Mouse (Mus musculus): Measurements from ENCODE around the gene Gm4131. TPM values are rescaled to one million over a fixed set of nuclear protein-coding genes. Genes with fewer than 3 reads are reported as not detected.
A peak's percentile ranks its signal among the peaks of the same experiment; 100 is the strongest.

Gm4131 gene
- polyA plus RNA-seq, 1 experiment = not detected

DNA sequence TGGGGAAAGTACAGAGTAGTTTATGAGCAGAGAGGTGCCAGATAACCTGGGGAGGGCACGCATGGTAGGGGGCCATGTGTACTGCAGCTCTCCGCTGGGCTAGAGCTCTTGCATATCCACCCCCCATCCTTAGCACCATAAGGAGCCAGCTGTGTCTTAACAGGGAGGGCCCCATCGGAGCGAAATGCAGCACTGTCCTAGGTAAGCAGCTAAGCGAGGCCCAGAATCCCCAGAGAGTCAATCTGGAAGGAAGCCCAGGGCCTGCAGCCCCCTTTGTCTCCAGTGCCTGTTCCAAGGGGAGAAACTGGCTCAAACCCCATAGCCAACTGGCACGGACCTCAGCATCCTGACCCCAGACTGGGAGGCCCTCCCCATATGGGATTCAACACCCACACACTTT, 87.3 kb downstream of the Gm4131 start:
- 36% methylated on average over 6 of the region's 6 CpGs for WGBS
- no peak for DNase-seq
- TF ChIP-seq POLR2A (IDR thresholded peaks at IDR 0.05; ENCODE audit: borderline replicate concordance, extremely low read depth, low read depth, low read length) = no peak
- no peak for TF ChIP-seq CTCF (IDR thresholded peaks at IDR 0.05; ENCODE audit: insufficient read depth, low read length)
- Histone ChIP-seq H3K4me3 (replicated peaks; ENCODE audit: extremely low read depth, low read depth, low read length) (no peak overlapping the region), H3K4me1 (ENCODE audit: control insufficient read depth, insufficient read depth, low read length) (no peaks in the 10 kb centered on the region)

GRCm38 (mm10) chr14:62474481-62474880, 92.2 kb downstream of the Gm4131 start:
- WGBS = 71% methylated on average over 1 of the region's 1 CpGs
- H3K4me3 ChIP-seq (replicated peaks; ENCODE audit: extremely low read depth, low read depth, low read length) = no peak overlapping the region
- TF ChIP-seq CTCF (IDR thresholded peaks at IDR 0.05; ENCODE audit: insufficient read depth, low read length) (no peak), POLR2A (IDR thresholded peaks at IDR 0.05; ENCODE audit: borderline replicate concordance, extremely low read depth, low read depth, low read length) (no peak)
- H3K4me1 ChIP-seq (ENCODE audit: control insufficient read depth, insufficient read depth, low read length) = no peaks in the 10 kb centered on the region
- DNase-seq = no peak

GRCm38 (mm10) chr14:62472061-62472460, 94.7 kb downstream of the Gm4131 start:
- TF ChIP-seq POLR2A (IDR thresholded peaks at IDR 0.05; ENCODE audit: borderline replicate concordance, extremely low read depth, low read depth, low read length) (no peak), CTCF (IDR thresholded peaks at IDR 0.05; ENCODE audit: insufficient read depth, low read length) (no peak)
- Histone ChIP-seq H3K4me1 (ENCODE audit: control insufficient read depth, insufficient read depth, low read length) (no peaks in the 10 kb centered on the region), H3K4me3 (replicated peaks; ENCODE audit: extremely low read depth, low read depth, low read length) (no peak overlapping the region)
- DNase-seq = no peak
- WGBS = 72% methylated on average over 2 of the region's 2 CpGs

- WGBS = 88% methylated on average over 5 of the region's 5 CpGs
- DNase-seq = no peak
- Histone ChIP-seq H3K4me3 (replicated peaks; ENCODE audit: extremely low read depth, low read depth, low read length) (no peak overlapping the region), H3K4me1 (ENCODE audit: control insufficient read depth, insufficient read depth, low read length) (no peaks in the 10 kb centered on the region)
- TF ChIP-seq POLR2A (IDR thresholded peaks at IDR 0.05; ENCODE audit: borderline replicate concordance, extremely low read depth, low read depth, low read length) (no peak), CTCF (IDR thresholded peaks at IDR 0.05; ENCODE audit: insufficient read depth, low read length) (no peak)
Measured at GRCm38 (mm10) chr14:62468753-62469125, 98.0 kb downstream of the Gm4131 start.

GRCm38 (mm10) chr14:62468119-62468752, 98.5 kb downstream of the Gm4131 start:
- 69% methylated on average over 6 of the region's 6 CpGs for WGBS

DNA sequence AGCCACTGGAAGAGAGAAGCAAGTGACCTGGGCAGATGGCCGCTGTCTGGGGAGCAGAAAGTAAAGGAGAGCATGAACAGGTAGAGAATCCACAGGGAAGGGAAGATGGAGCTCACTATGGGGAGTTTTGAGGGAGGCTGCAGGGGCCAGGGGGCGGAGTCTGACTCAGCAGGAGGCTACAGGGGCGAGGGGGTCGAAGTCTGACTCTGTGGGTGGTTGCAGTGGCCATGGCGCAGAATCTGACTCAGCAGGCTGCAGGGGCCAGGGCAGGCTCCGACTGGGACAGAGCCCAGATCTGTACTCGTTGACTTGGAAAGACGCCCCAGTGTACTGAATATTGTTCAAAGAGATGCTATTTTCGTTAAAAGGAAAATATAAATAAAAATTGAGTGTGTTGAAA, 101.8 kb downstream of the Gm4131 start:
- no peak for TF ChIP-seq POLR2A (IDR thresholded peaks at IDR 0.05; ENCODE audit: borderline replicate concordance, extremely low read depth, low read depth, low read length)
- no peak for TF ChIP-seq CTCF (IDR thresholded peaks at IDR 0.05; ENCODE audit: insufficient read depth, low read length)
- H3K4me1 ChIP-seq (ENCODE audit: control insufficient read depth, insufficient read depth, low read length) = no peaks in the 10 kb centered on the region

More at GRCm38 (mm10) chr14:62468119-62468752, 98.5 kb downstream of the Gm4131 start:
- DNase-seq = no peak
- no peak overlapping the region for H3K4me3 ChIP-seq (replicated peaks; ENCODE audit: extremely low read depth, low read depth, low read length)
- H3K4me1 ChIP-seq (ENCODE audit: control insufficient read depth, insufficient read depth, low read length) = no peaks in the 10 kb centered on the region
- no peak for TF ChIP-seq CTCF (IDR thresholded peaks at IDR 0.05; ENCODE audit: insufficient read depth, low read length)

DNA sequence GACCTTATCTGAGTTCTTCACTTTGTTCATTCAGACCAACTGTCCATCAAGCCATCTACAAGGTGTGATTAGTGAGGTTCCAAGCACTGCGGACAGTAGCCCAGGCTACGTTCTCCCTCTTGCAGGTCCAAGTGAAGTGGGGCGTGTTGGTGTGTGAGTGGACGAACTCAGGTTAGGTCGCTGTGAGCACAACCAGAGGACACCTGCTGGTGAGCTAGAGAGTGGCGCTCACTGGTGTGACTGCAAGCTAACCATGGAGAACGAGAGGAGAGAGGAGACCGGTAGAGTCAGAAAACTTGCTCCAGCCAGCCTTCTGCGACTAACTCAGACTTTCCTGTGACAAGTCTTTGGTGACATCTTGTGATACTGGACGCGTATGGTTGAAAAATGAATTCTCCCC, 107.2 kb downstream of the Gm4131 start:
- DNase-seq = no peak
- WGBS = 57% methylated on average over 11 of the region's 11 CpGs
- no peaks in the 10 kb centered on the region for H3K4me1 ChIP-seq (ENCODE audit: control insufficient read depth, insufficient read depth, low read length)
- no peak for TF ChIP-seq POLR2A (IDR thresholded peaks at IDR 0.05; ENCODE audit: borderline replicate concordance, extremely low read depth, low read depth, low read length)
- no peak for TF ChIP-seq CTCF (IDR thresholded peaks at IDR 0.05; ENCODE audit: insufficient read depth, low read length)
- H3K4me3 ChIP-seq (replicated peaks; ENCODE audit: extremely low read depth, low read depth, low read length) = no peak overlapping the region

More for the DNA sequence above, 101.8 kb downstream of the Gm4131 start:
- no peak overlapping the region for H3K4me3 ChIP-seq (replicated peaks; ENCODE audit: extremely low read depth, low read depth, low read length)
- DNase-seq = no peak
- 32% methylated on average over 9 of the region's 9 CpGs for WGBS

DNA sequence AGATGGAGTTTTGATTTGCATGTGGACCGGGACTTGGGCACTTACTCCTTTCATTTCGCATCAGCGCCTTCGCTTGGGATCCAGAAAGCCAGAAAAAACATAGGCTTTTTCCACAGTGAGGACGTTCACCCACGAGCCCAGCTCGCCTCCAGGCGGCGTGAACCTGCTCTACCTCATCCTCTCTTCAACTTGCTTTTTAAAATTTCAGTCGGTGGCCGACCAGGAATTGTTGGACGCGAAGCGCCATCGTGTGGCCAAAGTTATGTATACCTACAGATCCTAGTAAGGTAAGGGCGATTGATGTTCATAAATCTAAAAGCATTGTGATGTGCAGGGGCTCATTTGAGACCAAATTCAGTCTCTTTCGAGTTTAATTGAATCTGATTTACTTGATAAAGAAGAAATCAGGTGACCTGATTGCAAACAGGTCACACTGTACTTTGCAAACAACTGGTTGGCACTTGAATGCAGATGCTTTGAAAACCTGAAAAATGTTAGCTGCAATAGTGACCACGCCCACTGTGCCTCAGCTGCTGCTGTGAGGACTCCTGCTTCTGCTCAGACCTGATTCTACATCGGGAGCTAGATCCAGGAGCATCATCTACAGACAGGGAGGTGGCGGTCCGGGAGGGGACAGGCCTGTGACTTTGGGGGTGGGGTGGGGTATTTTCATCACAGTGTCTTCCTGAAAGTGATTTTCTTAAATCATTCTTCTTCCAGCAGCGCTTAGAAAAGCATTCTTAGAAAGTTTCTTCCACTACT, 109.1 kb downstream of the Gm4131 start:
- peak; percentile 73 for DNase-seq
- Histone ChIP-seq H3K4me3 (replicated peaks; ENCODE audit: extremely low read depth, low read depth, low read length) (no peak overlapping the region), H3K4me1 (ENCODE audit: control insufficient read depth, insufficient read depth, low read length) (no peaks in the 10 kb centered on the region)
- TF ChIP-seq POLR2A (IDR thresholded peaks at IDR 0.05; ENCODE audit: borderline replicate concordance, extremely low read depth, low read depth, low read length) (no peak), CTCF (IDR thresholded peaks at IDR 0.05; ENCODE audit: insufficient read depth, low read length) (peak; percentile 74)
- WGBS = 17% methylated on average over 22 of the region's 22 CpGs

- 61% methylated on average over 9 of the region's 9 CpGs for WGBS
- Histone ChIP-seq H3K4me3 (replicated peaks; ENCODE audit: extremely low read depth, low read depth, low read length) (no peak within 1 kb of the TSS), H3K4me1 (ENCODE audit: control insufficient read depth, insufficient read depth, low read length) (no peaks in the 10 kb centered on the region)
- TF ChIP-seq CTCF (IDR thresholded peaks at IDR 0.05; ENCODE audit: insufficient read depth, low read length) (no peak), POLR2A (IDR thresholded peaks at IDR 0.05; ENCODE audit: borderline replicate concordance, extremely low read depth, low read depth, low read length) (no peak)
- no peak for DNase-seq
Measured at GRCm38 (mm10) chr14:62456239-62456747, 110.4 kb downstream of the Gm4131 start, which contains the start of gene Gucy1b2. TSS of gene Gucy1b2 (minus strand) at chr14:62456289.

GRCm38 (mm10) chr14:62455570-62455879, 111.2 kb downstream of the Gm4131 start:
- 71% methylated on average over 5 of the region's 5 CpGs for WGBS
- no peak for DNase-seq
- Histone ChIP-seq H3K4me3 (replicated peaks; ENCODE audit: extremely low read depth, low read depth, low read length) (no peak overlapping the region), H3K4me1 (ENCODE audit: control insufficient read depth, insufficient read depth, low read length) (no peaks in the 10 kb centered on the region)
- no peak for TF ChIP-seq POLR2A (IDR thresholded peaks at IDR 0.05; ENCODE audit: borderline replicate concordance, extremely low read depth, low read depth, low read length)
